Mouse (Mus musculus) lung, postnatal 14 days (tissue): ENCODE data around the gene Zfp335.
"Not testable (repeated sequence)": the region's sequence is repeated elsewhere in the genome, so short reads cannot be mapped to it uniquely, and the experiment has no call there.

Experiments used
- DNase-seq: peaks from one replicate; pipeline ENCODE4 v3.0.0; 2021

The Zfp335 gene

GRCm38 (mm10) chr2:164866741-164867551 lies 44.6 kb downstream of the Zfp335 start:
- DNase-seq: peak; percentile 83

DNA sequence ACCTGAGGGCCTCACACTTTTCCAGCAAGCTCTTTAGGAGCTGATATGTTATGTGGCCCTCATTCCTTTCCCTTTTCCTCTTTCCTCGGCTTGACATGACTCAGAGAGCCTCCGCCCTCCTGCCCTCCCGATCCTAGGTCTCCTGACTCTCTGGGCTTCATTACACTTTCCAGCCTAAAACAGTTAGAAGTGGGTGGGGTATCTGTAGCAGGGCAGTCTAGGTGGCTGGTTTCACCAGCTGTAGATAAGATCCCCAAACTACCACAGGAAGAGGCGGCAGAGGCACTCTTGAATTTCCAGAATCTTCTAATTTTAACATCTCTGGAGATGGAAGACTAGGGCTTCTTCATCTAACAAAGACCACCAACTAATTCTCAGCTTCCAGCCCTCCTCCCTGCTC lies 47.0 kb downstream of the Zfp335 start:
- no peak for DNase-seq

DNA sequence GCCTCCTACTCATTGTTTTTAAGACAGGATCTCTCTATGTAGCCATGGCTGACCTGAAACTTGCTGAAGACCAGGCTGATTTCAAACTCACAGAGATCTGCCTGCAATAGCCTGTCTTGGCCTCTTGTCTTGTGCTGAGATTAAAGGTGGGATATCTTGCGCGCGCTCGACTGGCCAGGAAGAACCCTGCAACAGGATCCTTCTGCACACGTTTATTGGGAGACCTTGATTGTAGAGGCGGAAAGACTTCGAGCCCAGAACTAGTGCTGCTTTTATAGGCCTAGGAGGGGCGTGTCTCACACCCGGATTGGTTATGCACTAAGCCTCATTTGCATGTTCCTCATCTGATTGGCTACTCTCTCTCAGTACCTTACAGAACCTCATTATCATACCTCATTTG lies 48.1 kb downstream of the Zfp335 start:
- not testable (repeated sequence) for DNase-seq

DNA sequence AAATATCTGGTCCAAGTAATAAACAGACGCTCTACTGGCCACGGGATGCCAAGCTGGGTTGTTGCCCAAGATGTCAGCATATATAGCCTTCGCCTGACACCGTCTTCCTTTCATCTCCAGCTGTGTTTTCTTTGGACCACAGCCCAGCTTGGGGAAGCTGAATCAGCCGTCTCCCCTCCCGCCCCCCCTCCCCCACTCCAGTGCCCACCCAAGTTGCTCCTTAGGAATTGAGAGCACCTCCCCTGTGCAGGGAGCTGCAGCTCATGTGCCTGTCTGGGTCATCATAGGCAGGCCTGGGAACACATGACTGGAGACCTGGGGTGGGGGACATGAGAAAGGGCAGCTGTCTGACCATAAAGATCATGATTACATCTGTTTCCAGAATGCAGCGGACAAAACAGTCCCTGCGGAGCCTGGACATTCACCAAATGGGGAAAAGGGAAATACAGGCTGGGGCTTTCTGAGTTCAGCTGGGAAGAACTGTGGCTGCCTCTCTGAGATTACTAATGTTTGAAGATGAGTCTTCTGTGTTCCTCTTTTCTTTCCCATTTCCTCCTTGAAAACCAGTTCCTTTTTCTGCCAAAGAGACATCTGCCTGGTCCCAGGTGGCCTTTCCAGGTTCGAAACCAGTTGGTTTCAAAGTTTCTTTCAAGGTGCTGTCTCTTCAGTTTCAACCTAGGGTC lies 49.2 kb downstream of the Zfp335 start:
- DNase-seq: peak; percentile 85

GRCm38 (mm10) chr2:164861094-164861493 lies 50.5 kb downstream of the Zfp335 start:
- DNase-seq: no peak

GRCm38 (mm10) chr2:164859640-164860432 lies 51.7 kb downstream of the Zfp335 start:
- DNase-seq: no peak

GRCm38 (mm10) chr2:164859155-164859554 lies 52.4 kb downstream of the Zfp335 start:
- DNase-seq: no peak

GRCm38 (mm10) chr2:164857842-164858553 lies 53.6 kb downstream of the Zfp335 start:
- DNase-seq: no peak

DNA sequence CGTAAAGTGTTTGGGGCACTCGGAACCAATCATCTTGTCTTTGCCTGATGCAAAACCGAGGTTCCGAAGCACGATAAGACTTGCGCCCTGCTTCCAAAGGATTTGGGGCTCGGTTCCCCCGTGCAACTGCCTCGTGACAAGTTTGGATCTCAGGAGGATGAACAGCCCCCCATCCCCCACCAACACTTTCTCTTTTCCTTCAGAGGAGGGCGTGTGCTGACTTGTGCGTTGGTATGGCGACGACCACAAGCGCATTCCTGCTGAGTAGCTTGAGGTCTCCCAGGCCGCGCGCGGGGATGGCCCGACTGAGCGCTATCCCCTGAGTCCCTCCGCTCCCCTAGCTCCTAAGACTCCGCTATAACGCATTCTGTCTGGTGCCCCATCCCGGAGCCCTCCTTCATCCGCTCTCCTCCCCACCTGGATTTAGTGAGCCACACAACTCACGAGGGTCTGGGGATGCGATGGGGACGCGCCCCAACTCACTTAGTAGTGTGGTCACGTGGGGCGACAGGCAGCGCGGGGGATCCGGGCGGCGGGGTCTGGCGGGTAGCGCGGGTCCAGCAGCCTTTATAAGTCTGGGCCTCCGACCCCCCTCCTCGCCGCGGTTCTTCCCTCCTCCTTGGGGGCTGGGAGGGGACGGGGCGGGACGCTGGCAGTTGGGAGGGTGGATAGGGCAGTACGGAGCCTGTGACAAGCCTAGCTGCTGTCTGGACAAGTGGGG lies 54.3 kb downstream of the Zfp335 start, which contains the start of gene Pltp:
Gene Pltp (minus strand): TSS at position 611 of the 721 bp plus-strand sequence.
- peak; percentile 77 for DNase-seq

- DNase-seq: no peak
Measured at GRCm38 (mm10) chr2:164856309-164857100, 55.1 kb downstream of the Zfp335 start.

DNA sequence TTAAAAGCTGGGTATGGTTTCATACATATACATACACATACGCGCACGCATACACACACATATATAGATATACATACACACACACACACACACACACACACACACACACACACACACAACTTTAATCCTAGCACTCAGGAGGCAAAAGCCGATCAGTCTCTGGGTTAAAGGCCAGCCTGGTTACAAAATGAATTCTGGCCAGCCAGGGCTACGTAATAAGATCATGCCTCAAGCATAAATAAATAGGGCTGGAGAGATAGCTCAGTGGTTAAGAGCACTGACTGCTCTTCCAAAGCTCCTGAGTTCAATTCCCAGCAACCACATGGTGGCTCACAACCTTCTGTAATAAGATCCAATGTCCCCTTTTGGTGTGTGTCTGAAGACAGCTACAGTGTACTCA lies 56.0 kb downstream of the Zfp335 start:
- DNase-seq: not testable (repeated sequence)

DNA sequence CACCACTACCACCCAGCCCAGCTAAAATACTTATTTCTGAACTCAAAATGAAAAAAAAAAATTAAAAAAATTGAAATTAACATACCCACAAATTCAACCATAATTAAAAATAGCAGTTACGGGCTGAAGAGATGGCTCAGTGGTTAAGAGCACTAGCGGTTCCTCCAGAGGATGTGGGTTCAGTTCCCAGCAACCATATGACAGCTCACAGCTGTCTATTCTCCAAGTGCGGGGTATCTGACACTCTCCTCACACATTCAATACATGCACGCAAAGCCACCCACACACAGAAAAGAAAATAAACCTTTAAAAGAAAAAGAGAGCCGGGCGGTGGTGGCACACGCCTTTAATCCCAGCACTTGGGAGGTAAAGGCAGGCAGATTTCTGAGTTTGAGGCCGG lies 61.5 kb downstream of the Zfp335 start:
- no peak for DNase-seq

DNA sequence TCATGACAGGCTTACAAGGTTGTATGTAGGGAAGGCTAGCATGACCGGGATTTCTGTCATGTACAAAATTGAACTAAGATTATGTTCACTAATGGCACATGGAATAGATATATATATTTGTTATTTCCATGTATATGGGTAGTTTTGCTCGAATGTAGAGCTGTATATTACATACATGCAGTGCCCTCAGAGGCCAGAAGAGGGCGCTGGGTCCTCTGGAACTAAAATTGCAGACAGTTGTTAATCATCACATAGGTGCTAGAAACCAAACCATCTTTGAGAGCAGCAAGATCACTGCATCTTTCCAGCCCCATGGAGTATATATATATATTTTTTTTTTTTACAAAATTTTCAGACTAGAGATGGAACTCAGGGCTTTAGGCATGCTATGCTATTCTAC lies 65.8 kb downstream of the Zfp335 start:
- no peak for DNase-seq
